Mouse (Mus musculus) ES-E14 (cell line): ENCODE data around the gene Tmem120b.

Experiments
- CHD2 ChIP-seq: IDR thresholded peaks from 2 replicates; pipeline ENCODE4 v1.6.1; 2014; ENCODE audit warnings: mild to moderate bottlenecking, low read depth, low read length, inconsistent platforms
- HCFC1 ChIP-seq: IDR thresholded peaks from 2 replicates; pipeline ENCODE4 v1.6.1; 2012; ENCODE audit warnings: low read length, inconsistent platforms, borderline replicate concordance; ENCODE audit not compliant: insufficient read depth
- MAFK ChIP-seq: IDR thresholded peaks from 2 replicates; pipeline ENCODE4 v1.6.1; 2014; ENCODE audit warnings: mild to moderate bottlenecking, low read depth, low read length, inconsistent platforms; ENCODE audit not compliant: insufficient read depth
- ZC3H11A ChIP-seq: IDR thresholded peaks from 2 replicates; pipeline ENCODE4 v1.6.1; 2012; ENCODE audit warnings: low read depth, mild to moderate bottlenecking, inconsistent platforms, low read length, borderline replicate concordance
- ZNF384 ChIP-seq: IDR thresholded peaks from 2 replicates; pipeline ENCODE4 v1.6.1; 2012; ENCODE audit warnings: low read depth, low read length, inconsistent platforms

GRCm38 (mm10) chr5:123157972-123158371 lies 89.8 kb downstream of the Tmem120b start:
- TF ChIP-seq ZNF384: no peak
- no peak for TF ChIP-seq ZC3H11A
- TF ChIP-seq CHD2: peak; percentile 65; the same call in 1 of the 2 replicates
- no peak for TF ChIP-seq HCFC1
- peak; percentile 67 for TF ChIP-seq MAFK
